Mouse (Mus musculus): ENCODE measurements around the gene Aldh5a1. TPM values are rescaled to one million over a fixed set of nuclear protein-coding genes. Genes with fewer than 3 reads are reported as not detected.

Gene Aldh5a1
- polyA plus RNA-seq, 1 experiment from 2014 or later: 4.3 TPM

- H3K4me1 ChIP-seq (replicated peaks; ENCODE audit: control insufficient read depth, insufficient read depth, low read length): no peaks in the 10 kb centered on the region; the same call in 1 of the 2 replicates
- no peaks in the 10 kb centered on the region for H3K9me3 ChIP-seq (ENCODE audit: control insufficient read depth, low read length)
- H3K27me3 ChIP-seq (replicated peaks; ENCODE audit: control insufficient read depth, insufficient read depth, low read length): no peaks in the 10 kb centered on the region
- H3K4me2 ChIP-seq: no peak overlapping the region
- ATAC-seq (replicated peaks; ENCODE audit: low FRiP score): no peak
- DNase-seq (ENCODE audit: low spot score): no peak
- no peak overlapping the region for H3K4me3 ChIP-seq (ENCODE audit: low read depth, low read length)
- no peak overlapping the region for H3K9ac ChIP-seq (ENCODE audit: low read depth, low read length)
- no peaks in the 10 kb centered on the region for H3K36me3 ChIP-seq (ENCODE audit: control insufficient read depth, insufficient read depth, low read length)
- no peak overlapping the region for H3K27ac ChIP-seq (ENCODE audit: low read depth, low read length)
- 90% methylated on average over 10 of the region's 10 CpGs for WGBS
These were observed 69.7 kb downstream of the Aldh5a1 start for GRCm38 (mm10) chr13:24867789-24868188.

- no peak overlapping the region for H3K9ac ChIP-seq (ENCODE audit: low read depth, low read length)
- 65% methylated on average over 9 of the region's 9 CpGs for WGBS
- no peak overlapping the region for H3K4me2 ChIP-seq
- no peak for DNase-seq (ENCODE audit: low spot score)
- H3K9me3 ChIP-seq (ENCODE audit: control insufficient read depth, low read length): no peaks in the 10 kb centered on the region
- H3K27ac ChIP-seq (ENCODE audit: low read depth, low read length): no peak overlapping the region; the same call in 1 of the 2 replicates
- H3K27me3 ChIP-seq (replicated peaks; ENCODE audit: control insufficient read depth, insufficient read depth, low read length): no peaks in the 10 kb centered on the region
- ATAC-seq (replicated peaks; ENCODE audit: low FRiP score): no peak; the same call in 1 of the 2 replicates
- H3K4me1 ChIP-seq (replicated peaks; ENCODE audit: control insufficient read depth, insufficient read depth, low read length): no peaks in the 10 kb centered on the region; the same call in 1 of the 2 replicates
- H3K4me3 ChIP-seq (ENCODE audit: low read depth, low read length): no peak overlapping the region
- H3K36me3 ChIP-seq (ENCODE audit: control insufficient read depth, insufficient read depth, low read length): no peaks in the 10 kb centered on the region
These were observed 70.7 kb downstream of the Aldh5a1 start for GRCm38 (mm10) chr13:24866430-24867402.

DNA sequence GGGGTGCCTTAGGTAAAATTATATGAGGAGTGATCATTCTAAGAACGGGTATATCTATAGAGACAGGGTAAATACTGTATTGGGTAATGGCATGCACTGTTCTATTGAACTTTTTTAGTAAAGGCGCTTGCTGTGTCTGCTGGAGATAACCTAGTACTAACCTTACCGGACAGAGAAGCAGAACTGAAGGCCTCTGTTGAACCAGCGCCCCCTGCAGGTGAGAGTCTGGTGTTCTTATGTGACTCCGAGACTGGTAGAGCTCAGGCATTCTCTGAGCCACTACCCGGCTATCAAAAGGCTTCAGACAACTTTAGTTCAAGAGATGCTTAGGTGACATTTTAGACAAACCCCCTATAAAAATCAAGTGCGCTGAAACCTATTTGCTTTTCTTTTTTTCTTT, 74.9 kb downstream of the Aldh5a1 start:
- no peak for DNase-seq (ENCODE audit: low spot score)
- WGBS: 48% methylated on average over 7 of the region's 7 CpGs
- no peak overlapping the region for H3K27ac ChIP-seq (ENCODE audit: low read depth, low read length)

GRCm38 (mm10) chr13:24862021-24862420, 75.4 kb downstream of the Aldh5a1 start:
- 78% methylated on average over 7 of the region's 7 CpGs for WGBS
- DNase-seq (ENCODE audit: low spot score) (no peak), ATAC-seq (replicated peaks; ENCODE audit: low FRiP score) (no peak)
- Histone ChIP-seq H3K4me1 (replicated peaks; ENCODE audit: control insufficient read depth, insufficient read depth, low read length) (no peaks in the 10 kb centered on the region; the same call in 1 of the 2 replicates), H3K4me2 (no peak overlapping the region), H3K27ac (ENCODE audit: low read depth, low read length) (no peak overlapping the region), H3K9me3 (ENCODE audit: control insufficient read depth, low read length) (no peaks in the 10 kb centered on the region), H3K9ac (ENCODE audit: low read depth, low read length) (no peak overlapping the region), H3K36me3 (ENCODE audit: control insufficient read depth, insufficient read depth, low read length) (no peaks in the 10 kb centered on the region), H3K27me3 (replicated peaks; ENCODE audit: control insufficient read depth, insufficient read depth, low read length) (no peaks in the 10 kb centered on the region), H3K4me3 (ENCODE audit: low read depth, low read length) (no peak overlapping the region)

More for the DNA sequence above, 74.9 kb downstream of the Aldh5a1 start:
- H3K27me3 ChIP-seq (replicated peaks; ENCODE audit: control insufficient read depth, insufficient read depth, low read length): no peaks in the 10 kb centered on the region
- H3K4me3 ChIP-seq (ENCODE audit: low read depth, low read length): no peak overlapping the region
- H3K4me2 ChIP-seq: no peak overlapping the region
- no peaks in the 10 kb centered on the region for H3K9me3 ChIP-seq (ENCODE audit: control insufficient read depth, low read length)
- H3K4me1 ChIP-seq (replicated peaks; ENCODE audit: control insufficient read depth, insufficient read depth, low read length): no peaks in the 10 kb centered on the region; the same call in 1 of the 2 replicates
- no peak for ATAC-seq (replicated peaks; ENCODE audit: low FRiP score)
- no peaks in the 10 kb centered on the region for H3K36me3 ChIP-seq (ENCODE audit: control insufficient read depth, insufficient read depth, low read length)
- no peak overlapping the region for H3K9ac ChIP-seq (ENCODE audit: low read depth, low read length)

- 54% methylated on average over 12 of the region's 12 CpGs for WGBS
- H3K27me3 ChIP-seq (replicated peaks; ENCODE audit: control insufficient read depth, insufficient read depth, low read length): no peaks in the 10 kb centered on the region
- H3K27ac ChIP-seq (ENCODE audit: low read depth, low read length): no peak overlapping the region
- H3K36me3 ChIP-seq (ENCODE audit: control insufficient read depth, insufficient read depth, low read length): no peaks in the 10 kb centered on the region
- H3K4me2 ChIP-seq: no peak overlapping the region
- H3K4me3 ChIP-seq (ENCODE audit: low read depth, low read length): no peak overlapping the region
- no peaks in the 10 kb centered on the region for H3K4me1 ChIP-seq (replicated peaks; ENCODE audit: control insufficient read depth, insufficient read depth, low read length)
- ATAC-seq (replicated peaks; ENCODE audit: low FRiP score) (no peak), DNase-seq (ENCODE audit: low spot score) (no peak)
- H3K9ac ChIP-seq (ENCODE audit: low read depth, low read length): no peak overlapping the region
- no peaks in the 10 kb centered on the region for H3K9me3 ChIP-seq (ENCODE audit: control insufficient read depth, low read length)
These were observed 76.4 kb downstream of the Aldh5a1 start for GRCm38 (mm10) chr13:24861084-24861483.

DNA sequence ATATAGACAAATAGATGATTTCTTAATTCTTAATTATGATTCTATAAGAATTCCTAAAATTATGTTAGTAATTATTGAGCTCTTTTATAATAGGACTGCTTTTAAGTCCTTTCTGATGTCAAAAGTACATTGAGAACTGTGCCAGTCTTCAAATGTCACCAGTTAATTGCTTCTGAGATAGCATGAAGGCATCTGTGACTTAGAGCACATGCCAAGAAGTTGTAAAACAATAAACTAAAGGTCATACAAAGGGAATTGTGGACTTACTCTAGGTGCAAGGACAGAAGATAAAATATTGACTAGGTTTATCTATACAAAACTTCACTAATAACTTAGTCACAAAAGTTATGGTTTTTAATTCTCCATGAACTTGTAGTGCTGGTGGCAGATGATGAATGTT, 78.3 kb downstream of the Aldh5a1 start:
- Histone ChIP-seq H3K4me2 (no peak overlapping the region), H3K4me1 (replicated peaks; ENCODE audit: control insufficient read depth, insufficient read depth, low read length) (no peaks in the 10 kb centered on the region), H3K4me3 (ENCODE audit: low read depth, low read length) (no peak overlapping the region), H3K36me3 (ENCODE audit: control insufficient read depth, insufficient read depth, low read length) (no peaks in the 10 kb centered on the region), H3K9me3 (ENCODE audit: control insufficient read depth, low read length) (no peaks in the 10 kb centered on the region), H3K27me3 (replicated peaks; ENCODE audit: control insufficient read depth, insufficient read depth, low read length) (no peaks in the 10 kb centered on the region), H3K9ac (ENCODE audit: low read depth, low read length) (no peak overlapping the region), H3K27ac (ENCODE audit: low read depth, low read length) (no peak overlapping the region)
- DNase-seq (ENCODE audit: low spot score) (no peak), ATAC-seq (replicated peaks; ENCODE audit: low FRiP score) (no peak)

Other genes starting within 250 kb of the Aldh5a1 start
- gene Armh2, start 196.4 kb downstream of the Aldh5a1 start, polyA plus RNA-seq (2014; fragmentation: Nextera tagmentation; extraction: Ambion mirVana): not detected in 2 replicates
- 212 and 218 TPM in 2 replicates for gene Gmnn, start 175.7 kb downstream of the Aldh5a1 start, polyA plus RNA-seq (2014; fragmentation: Nextera tagmentation; extraction: Ambion mirVana)
- 18.3 and 18.8 TPM in 2 replicates for gene BC005537, start 136.0 kb downstream of the Aldh5a1 start, polyA plus RNA-seq (2014; fragmentation: Nextera tagmentation; extraction: Ambion mirVana)
- gene Acot13, start 106.1 kb downstream of the Aldh5a1 start, polyA plus RNA-seq (2014; fragmentation: Nextera tagmentation; extraction: Ambion mirVana): 88.1 and 95.1 TPM in 2 replicates
- gene Tdp2, start 106.0 kb downstream of the Aldh5a1 start, polyA plus RNA-seq (2014; fragmentation: Nextera tagmentation; extraction: Ambion mirVana): 55.4 and 59.6 TPM in 2 replicates
- 0.40 TPM in 1 of 2 replicates, not detected in the other for gene D130043K22Rik, start 92.5 kb downstream of the Aldh5a1 start, polyA plus RNA-seq (2014; fragmentation: Nextera tagmentation; extraction: Ambion mirVana)
- 0.48 and 0.61 TPM in 2 replicates for gene Gpld1, start 5.5 kb upstream of the Aldh5a1 start, polyA plus RNA-seq (2014; fragmentation: Nextera tagmentation; extraction: Ambion mirVana)
- 21.3 and 21.8 TPM in 2 replicates for gene Mrs2, start 82.7 kb upstream of the Aldh5a1 start, polyA plus RNA-seq (2014; fragmentation: Nextera tagmentation; extraction: Ambion mirVana)
- 0.30 and 0.48 TPM in 2 replicates for gene Dcdc2a, start 118.3 kb upstream of the Aldh5a1 start, polyA plus RNA-seq (2014; fragmentation: Nextera tagmentation; extraction: Ambion mirVana)

Measured in liver, embryonic 11.5 days (tissue).